Mouse (Mus musculus) v-Abl transformed pro-B cells (cell line): ENCODE measurements at regions not wholly inside any gene's neighbourhood (a gene's known extent, or its start where the extent isn't known, plus 50 kb on each side); places are given as distances from the start of the nearest gene placed in this dataset.

Experiments
- in situ Hi-C, 2 experiments: fragments of 400-800 bp; cut with MboI; formaldehyde crosslinking; loops; one replicate each; pipeline ENCODE4 v1.15.1; 2025; ENCODE audit not compliant: unreplicated experiment in 2 of 2

DNA sequence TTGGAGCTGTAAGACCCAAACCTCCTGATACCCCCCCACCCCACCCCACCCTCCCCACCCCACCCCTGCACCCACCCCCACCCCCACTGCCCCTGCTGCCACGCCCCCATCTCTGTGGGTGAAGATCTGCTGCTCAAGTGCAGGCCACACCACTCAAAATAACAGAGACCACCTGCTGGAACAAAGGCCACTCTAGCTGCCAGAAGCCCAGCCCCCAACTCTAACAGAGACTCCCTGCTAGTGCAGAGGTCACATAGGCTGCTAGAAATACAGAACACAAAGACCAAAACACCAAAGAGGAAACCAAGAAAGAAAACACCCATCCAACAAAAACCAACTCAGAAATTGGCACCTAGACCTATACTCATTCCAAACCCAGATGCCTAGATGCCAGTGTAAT lies 58.9 kb downstream of the Olfr267 start:
- in situ Hi-C loops, result loop anchor here in 1 of 2 experiments (25.0 kb wide), 1 partner anchor 816 kb away; the partner anchor contains the start of gene D630039A03Rik

DNA sequence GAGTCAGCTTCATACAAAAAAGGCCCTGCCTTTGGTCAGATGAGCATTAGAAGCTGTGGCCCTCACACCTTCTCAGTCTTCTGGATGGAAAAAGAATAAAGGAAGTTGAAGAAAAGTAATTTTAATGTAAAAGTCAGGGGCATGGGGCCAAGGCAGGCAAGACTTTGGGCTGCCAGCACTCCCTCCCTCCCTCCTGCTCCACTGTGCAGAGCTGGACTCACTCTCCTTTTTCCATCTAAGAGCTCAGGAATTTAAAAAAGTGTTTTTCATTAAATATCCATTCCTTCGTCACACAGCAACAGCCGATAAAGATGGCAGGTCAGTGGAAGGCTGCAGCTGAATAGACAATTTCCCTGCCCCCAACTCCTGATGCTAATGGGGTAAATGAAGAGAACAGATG lies 61.1 kb downstream of the Olfr267 start:
- in situ Hi-C loops, result loop anchor here in 1 of 2 experiments (25.0 kb wide), 1 partner anchor 814 kb away; the partner anchor contains the start of gene D630039A03Rik

DNA sequence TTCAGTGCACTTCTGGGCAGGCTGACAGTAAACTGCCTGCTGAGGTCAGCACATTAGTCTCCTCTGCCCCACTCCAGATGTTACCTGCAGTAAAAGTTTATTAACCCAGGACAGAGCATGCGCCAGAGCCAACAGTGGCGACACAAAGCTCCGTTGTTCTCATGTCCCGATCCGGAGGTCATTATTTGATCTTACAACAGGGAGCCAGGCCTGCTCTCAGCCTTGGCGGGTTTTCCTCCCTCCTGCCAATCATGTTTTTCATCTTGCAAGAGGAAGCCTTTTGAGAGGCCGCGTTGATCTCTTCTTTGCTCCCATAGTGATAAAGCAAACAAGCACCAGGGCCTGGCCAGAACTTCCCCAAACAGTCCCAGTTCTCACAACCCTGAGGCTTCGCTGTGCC lies 64.7 kb downstream of the Olfr267 start:
- in situ Hi-C loops, result no loop called here

DNA sequence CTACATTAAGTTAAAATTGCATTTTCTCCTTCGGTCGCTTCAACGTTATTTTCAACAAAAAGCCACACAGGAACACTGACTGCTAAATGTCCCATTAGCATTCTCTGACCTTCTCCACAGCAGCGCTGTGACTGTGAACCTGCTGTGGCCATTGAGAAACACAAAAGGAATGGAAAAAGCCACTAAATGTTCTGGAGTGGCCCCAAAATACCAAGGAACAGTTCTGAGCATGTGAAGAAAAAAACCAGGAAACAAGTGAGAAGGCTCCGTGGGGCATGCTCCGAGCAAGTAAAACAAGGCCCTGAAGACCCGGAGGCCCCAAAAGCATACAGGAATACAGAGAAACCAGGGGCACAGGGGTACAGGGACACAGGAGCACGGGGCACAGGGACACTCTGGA lies 66.8 kb downstream of the Olfr267 start:
- in situ Hi-C loops, result no loop called here

DNA sequence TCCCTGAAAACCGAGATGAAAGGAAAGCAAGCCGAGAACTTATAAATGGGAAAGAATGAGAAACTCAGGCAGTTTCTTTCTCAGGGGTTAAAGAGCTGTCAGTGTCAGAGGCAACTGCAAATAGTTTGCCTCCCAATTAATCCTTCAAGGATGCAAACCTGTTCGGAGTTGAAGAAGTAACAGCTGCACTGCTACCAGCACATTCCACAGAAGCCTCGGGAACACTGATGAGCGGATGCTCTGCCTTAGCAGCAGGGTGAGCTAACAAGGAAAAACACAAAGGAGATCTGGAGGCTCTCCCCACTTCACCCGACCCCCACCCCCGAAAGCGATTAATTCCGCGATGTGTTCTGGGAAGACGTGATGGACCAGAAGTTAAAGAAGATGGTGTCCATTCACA lies 71.1 kb downstream of the Olfr267 start:
- in situ Hi-C loops, result no loop called here

DNA sequence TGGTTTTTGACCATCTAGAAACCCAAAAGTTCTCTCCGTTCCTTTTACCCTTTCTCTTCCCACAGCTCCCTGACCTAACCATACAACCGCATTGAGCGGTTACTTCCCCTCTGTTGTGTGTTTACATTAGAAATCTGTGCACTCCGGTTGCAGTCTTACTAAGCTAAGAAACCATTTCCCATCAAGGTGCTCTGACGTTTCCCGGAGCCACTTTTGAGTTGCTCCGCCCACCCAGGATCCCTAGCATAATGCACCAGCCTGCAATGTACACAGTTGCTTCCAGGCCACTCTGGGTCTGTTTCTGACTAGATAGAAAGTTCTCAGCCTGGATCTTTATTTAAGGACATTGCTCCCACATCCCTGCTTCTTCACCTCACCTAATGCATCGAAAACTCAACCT lies 71.7 kb downstream of the Olfr267 start:
- in situ Hi-C loops, result no loop called here

DNA sequence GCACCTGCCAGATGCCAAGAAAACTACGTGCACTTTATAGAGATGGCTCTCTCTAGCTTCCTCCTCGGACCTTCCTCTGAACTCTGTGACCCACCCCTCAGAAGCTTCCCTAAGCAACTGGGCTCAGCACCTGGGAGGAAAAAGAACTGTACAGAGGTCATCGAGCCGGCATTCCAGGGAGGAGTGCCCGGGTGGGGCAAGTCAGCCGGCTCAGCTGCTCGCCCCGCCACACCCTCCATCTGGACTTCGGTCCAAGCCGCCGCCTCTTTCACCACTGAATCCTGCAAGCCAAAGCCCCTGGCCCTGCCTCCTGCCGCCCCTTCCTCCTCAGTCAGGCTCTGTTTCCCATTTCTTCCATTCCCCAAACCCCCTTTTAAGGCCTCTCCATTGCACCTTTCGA lies 73.3 kb downstream of the Olfr267 start:
- in situ Hi-C loops, result no loop called here

DNA sequence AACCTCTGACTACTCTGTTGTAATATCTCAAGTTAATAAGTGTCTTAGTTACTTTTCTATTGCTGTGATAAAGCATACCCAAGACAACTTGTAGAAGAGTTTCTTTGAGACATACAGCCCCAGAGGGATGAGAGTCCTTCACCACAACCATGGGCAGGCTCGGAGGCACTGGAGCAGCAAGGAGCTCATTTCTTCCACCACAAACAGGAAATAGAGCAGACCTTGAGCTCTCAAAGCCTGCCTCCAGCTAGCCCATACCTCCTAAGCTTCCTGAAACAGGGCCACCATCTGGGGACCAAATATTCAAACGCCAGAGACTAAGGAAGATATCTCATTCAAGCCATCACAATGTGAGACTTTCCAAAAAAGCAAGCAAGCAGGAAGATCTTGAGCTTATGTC lies 74.6 kb downstream of the Olfr267 start:
- in situ Hi-C loops, result no loop called here

DNA sequence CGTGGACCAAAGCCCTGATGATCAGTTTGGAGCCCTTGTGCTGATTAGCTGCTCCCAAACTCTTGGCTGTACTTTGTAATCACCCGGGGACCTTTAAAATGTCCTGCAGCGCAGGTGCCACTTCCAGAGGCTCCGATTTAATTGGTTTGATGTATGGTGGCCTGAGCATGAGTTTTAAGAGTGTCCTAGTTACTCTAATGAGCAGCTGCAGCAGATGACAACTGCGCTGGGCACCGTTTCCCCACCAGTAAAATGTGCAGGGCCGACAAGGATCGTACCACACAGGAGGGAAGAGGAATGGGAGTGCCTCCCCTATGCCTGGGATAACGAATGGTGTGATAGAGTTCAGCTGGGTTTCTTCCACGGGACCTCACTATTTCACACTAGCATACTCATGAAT lies 75.3 kb downstream of the Olfr267 start:
- in situ Hi-C loops, result no loop called here

DNA sequence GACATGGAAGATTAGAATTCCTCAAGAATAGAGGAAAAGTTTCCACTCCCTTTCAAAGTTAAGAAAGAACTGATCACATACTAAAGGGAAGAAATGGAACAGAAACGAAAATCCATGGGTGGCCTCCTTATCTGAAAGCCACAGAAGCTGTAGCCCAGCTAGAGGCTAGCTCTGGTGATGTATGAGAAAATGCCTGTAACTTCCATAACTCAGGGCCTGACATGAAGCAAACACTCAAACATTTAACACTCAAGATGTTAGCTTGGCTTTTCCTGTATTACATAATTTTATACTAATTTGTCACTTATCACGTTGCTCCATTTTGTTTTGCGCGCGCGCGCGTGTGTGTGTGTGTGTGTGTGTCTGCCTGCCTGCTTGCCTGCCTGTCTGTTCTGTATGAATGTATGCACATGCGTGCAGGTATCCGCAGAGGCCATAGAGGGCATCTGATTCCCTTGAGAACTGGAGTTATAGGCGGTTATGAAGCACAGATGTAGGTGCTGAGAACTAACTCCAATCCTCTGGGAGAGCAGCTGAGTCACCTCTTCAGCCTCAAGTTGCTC lies 88.2 kb downstream of the Olfr267 start:
- in situ Hi-C loops, result no loop called here

DNA sequence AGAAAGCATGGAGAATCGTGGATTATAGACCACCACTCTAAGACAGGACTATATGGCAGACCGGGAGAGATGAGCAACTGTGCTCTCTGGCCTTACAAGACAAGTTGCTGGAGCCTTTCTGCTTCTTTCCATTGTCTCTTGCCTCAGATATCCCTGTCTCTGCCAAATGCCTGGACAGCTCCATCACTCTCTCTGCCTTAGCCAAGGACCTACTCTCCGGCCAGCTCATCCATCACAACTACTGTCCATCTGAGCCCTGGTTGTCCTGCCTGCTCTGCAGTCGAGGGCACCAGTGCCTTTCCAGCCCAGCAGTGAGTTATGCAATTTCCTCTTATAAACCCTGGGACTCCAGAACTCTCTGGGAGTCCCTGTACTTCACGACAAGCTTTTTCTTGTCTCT lies 88.7 kb downstream of the Olfr267 start:
- in situ Hi-C loops, result no loop called here

DNA sequence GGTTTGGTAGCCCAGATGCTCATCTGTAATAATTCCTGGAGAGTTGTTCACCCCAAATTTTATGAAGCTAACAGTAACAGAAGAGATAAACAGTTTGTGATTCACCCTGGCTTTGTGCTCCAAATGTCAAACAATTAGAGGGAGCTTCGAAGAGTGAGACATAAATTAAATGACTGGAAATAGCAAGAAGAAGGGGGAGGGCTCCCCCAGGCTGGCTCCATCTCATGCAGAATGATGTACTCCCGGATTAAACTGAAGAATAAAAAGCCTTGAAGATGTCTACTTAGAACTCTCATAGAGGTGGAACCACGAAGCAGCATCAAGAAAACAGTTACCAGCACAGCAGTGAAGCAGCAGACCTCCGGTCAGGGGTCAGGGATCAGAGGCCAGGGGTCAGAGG lies 90.8 kb downstream of the Olfr267 start:
- in situ Hi-C loops, result no loop called here

DNA sequence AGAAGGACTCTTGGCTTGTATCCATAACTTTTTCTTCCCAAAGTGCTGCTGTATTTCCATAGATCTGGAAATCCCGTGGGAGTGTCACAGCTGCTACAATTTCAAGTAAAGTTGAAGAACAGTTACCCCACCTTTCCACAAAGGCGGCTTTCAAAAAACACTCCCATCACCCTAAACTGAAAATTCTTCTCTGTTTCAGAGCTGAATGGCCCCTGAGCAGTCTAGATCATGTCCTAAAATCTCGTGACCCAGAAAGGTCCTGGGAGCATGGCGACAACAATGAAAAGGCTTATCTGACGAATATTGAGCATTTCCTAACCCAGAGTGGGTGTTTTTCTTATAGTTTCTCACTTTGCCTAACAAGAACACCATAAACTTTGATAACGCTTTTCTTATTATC lies 92.2 kb downstream of the Olfr267 start:
- in situ Hi-C loops, result no loop called here

DNA sequence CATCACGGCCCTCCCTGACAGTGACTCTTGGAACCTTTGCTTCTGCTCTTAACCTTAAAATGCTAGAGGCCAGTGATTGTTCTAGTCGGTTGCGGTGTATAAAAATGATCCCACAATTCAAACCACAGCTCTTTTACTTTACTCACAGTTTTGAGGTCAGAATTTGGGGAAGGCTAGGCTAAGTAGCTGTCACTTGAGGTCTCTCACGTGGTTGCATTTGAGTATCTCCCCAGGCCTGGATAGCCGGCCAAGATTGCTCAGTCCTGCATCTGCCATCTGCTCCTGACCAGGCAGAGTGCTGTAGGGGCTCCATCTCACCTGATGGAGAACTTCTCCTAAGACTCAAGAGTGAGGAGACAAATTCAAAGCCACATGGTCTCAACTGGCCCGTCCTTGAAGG lies 94.5 kb downstream of the Olfr267 start:
- in situ Hi-C loops, result no loop called here

DNA sequence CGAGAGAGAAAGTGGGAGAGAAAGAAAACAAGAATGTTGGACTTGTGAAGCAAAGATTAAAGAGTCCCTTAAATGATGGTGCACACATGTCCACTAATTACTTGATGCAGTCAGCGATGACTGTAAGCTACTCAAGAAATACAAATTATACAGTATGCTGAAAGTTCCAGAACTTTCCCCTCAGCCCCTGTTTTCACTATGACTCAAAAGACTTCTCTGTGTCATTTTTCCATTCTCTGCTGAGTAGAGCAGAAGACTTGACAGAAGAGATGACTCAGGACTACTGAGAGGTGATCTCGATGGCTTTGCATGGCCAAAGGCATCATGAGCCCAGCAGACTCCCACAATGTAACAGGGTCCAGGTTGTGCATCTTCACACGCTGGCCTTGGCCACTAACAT lies 105.6 kb downstream of the Olfr267 start:
- in situ Hi-C loops, result no loop called here

DNA sequence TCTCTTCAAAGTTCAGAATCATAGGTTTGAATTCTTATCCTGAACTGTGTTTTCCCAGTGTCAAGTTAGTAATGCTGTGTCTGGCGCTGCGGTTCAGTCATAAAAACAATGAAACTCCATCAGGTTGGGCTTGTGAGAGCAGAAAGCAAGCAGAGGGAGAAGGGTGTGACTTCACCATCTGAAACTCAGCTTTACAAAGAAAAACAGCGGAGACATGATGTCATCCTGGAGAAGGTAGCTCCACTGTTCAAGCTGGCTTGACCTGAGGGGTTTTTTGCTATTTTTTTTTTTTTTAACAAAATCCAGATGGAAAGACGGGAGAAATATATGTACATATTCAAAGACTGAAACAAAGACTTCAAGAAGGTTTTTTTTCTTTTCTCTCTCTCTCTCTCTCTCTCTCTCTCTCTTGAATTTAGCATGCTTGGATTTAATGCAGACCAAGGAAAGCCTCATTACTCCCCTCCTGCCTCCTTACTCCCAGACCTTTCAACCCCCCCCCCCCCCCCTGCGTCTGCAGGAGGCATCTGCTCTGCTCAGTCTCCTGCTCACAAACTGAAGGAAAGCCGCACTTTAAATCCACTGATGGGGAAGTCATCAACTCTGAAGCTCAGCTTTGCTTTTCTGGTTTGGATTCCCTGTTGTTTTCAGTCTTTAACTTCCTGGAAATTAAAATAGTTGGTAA lies 109.7 kb downstream of the Olfr267 start:
- in situ Hi-C loops, result no loop called here

DNA sequence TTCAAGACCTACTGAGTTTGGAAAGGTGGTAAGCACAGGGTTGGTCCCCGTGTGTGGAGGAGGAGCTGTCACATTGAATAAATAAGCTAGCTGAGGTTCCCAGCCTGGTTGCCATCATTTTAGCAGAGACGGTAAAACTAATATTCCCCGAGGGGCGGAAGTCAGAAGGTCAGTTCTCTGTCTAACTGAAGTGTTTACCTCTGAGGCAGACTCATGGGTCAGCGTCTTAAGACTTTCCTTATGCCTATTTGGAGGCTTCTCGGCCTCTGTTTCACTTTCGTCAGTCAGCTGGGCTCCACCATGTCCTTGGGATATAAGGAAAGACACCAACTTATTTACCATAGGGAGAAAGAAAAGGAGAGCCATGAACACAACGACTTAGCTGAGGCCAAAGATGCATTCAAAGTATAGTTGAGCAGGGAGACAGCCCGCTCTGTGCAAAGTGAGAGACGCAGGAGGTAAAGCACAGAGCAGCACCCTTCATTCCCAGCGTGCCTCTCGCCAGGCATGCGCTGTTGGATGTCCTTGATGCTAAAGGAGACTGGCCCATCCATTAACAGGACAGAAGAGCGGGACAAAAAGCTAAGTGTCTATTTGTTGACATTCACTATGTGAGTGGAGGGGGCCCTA lies 116.0 kb downstream of the Olfr267 start:
- in situ Hi-C loops, result no loop called here

DNA sequence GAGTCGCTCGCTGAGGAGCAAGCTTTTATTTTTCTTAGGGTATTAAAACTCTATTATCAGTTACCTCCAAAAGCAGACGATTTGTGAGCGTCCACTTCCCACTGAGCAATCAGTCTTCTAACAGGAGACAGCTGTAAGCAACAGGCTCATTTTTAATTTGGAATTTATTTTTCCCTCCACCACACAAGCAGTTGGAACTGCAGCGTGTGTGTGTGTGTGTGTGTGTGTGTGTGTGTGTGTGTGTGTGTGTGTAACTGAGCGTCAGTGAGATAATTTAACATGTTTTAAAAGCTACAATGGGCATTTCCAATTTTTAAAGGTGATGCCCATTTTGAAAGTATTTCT lies 116.6 kb downstream of the Olfr267 start:
- in situ Hi-C loops, result no loop called here

DNA sequence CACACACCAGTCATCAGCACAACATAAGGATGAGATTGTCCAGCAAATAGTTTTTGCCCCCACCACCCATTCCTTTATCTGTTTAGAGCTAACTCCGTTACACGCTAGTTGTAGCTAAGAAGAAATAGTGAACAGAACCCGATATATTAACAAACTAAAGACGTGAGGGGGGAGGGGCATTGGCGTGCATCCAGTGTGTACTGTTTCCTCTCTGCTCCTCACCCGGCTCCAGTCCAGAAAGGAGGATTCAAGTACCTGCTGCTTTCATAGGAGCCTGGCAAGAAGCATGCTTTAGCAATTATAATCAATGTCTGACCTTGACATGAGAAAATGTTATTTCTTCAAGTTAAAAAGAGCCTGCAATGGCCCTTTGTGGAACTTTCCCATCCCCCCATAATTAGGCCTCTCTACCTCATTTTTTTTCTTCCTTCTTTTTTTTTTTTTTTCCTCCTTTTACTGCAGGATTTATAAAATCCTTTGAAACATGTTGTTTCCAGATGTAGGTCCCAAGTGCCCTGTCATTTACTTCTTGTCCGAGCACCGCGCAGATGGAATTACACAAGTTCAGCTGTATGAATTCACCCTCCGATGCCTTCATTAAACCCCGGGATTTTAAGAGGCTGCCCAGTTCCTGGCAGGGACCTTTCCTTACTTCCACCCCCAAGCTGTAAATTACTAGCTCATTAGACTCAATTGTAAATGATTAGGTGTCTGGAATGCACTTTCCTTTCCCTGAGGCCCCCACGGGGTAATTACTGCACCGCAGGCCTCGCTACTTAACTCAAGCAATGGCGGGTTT lies 116.6 kb upstream of the Lpar1 start:
- in situ Hi-C loops, result no loop called here

DNA sequence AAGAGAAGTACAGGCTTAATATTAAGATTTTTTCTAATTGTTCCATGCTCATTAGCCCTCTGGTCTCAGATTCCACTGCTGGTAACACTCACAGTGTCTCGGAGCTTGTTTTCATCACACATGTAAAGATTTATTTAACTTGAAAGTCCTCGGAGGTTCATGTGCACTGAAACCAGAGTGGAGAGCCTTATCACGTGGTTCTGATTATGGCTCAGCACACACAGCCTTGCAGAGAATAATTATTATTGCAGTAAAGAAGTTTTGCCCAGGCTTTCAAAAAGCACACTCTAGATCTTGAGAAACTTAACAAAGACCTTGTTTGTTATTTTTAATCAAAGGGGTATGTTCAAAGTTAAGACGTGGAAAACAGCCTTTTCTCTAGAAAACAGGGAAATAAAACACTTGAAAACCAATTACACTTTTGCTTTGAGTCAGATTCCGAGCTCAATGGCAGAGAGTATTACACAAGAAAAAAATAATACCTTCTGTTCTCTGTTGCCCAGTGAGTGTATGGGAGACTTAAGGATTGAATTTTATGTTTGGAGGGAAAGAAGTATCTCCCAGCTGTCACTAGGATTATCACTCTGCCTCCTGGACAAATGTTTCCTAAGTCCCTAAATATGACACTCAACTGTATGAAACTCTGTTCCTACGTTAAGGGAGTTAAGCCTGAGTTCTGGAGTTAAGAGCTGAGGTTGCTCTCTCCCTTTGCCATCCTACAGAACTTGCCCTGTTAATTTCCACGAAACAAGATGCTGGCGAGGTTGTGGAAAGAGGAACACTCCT lies 114.9 kb upstream of the Lpar1 start:
- in situ Hi-C loops, result loop anchor here in 1 of 2 experiments (5.0 kb wide), 1 partner anchor 39 kb away; no protein-coding TSS in a partner anchor
